Mouse (Mus musculus) spleen, adult 2 months (tissue): Measurements from ENCODE around the gene Gm10644. TPM values are rescaled to one million over a fixed set of nuclear protein-coding genes. Genes with fewer than 3 reads are reported as not detected.
"Not testable (repeated sequence)": the region's sequence is repeated elsewhere in the genome, so short reads cannot be mapped to it uniquely, and the experiment has no call there.

ENCODE experiments used
- DNase-seq, 2 experiments: peaks; one replicate each; pipeline versions ENCODE4 v3.0.0 to v3.0.0-alpha.2; 2012 to 2021; ENCODE audit warnings: low spot score in 2 of 2, low read depth in 1 of 2
- H3K27ac ChIP-seq: fragments of 200-500 bp; 2 replicates; pipeline ENCODE4 v1.5.1; 2012; ENCODE audit warnings: low read length, inconsistent platforms; ENCODE audit not compliant: insufficient read depth
- H3K27me3 ChIP-seq: fragments of 200-500 bp; 2 replicates; pipeline ENCODE4 v1.6.1; 2012; ENCODE audit warnings: mild to moderate bottlenecking, moderate library complexity, low read length, inconsistent platforms; ENCODE audit not compliant: control insufficient read depth, insufficient read depth
- H3K36me3 ChIP-seq: fragments of 200-500 bp; 2 replicates; pipeline ENCODE4 v1.6.1; 2012; ENCODE audit warnings: mild to moderate bottlenecking, low read length, inconsistent platforms; ENCODE audit not compliant: control insufficient read depth, insufficient read depth
- H3K4me1 ChIP-seq: fragments of 200-500 bp; 2 replicates; pipeline ENCODE4 v1.6.1; 2011; ENCODE audit warnings: inconsistent platforms; ENCODE audit not compliant: control insufficient read depth, insufficient read depth, insufficient read length
- H3K4me3 ChIP-seq: fragments of 200-500 bp; 2 replicates; pipeline ENCODE4 v1.5.1; 2011; ENCODE audit warnings: mild to moderate bottlenecking, inconsistent platforms; ENCODE audit not compliant: insufficient read depth, insufficient read length; ENCODE audit errors: extremely low read depth
- CTCF ChIP-seq: fragments of 200-500 bp; IDR thresholded peaks from 2 replicates; pipeline ENCODE4 v1.5.1; 2011; ENCODE audit warnings: mild to moderate bottlenecking, inconsistent platforms; ENCODE audit not compliant: insufficient read depth, insufficient read length, insufficient replicate concordance; ENCODE audit errors: extremely low read depth
- POLR2A ChIP-seq: fragments of 200-500 bp; IDR thresholded peaks from 2 replicates; pipeline ENCODE4 v1.6.1; 2011; ENCODE audit warnings: low read depth, low read length, inconsistent platforms
- WGBS: fragments of 180-500 bp; shearing (Covaris S2); methylation state at CpG from one replicate; pipeline ENCODE4 v1.1.7; 2018; 5-methylcytosine and 5-hydroxymethylcytosine counted together
- polyA plus RNA-seq: library from polyadenylated mRNA; depleted of rRNA; stranded (reverse); fragments of >200 nt; gene quantifications from 2 replicates; pipeline ENCODE4 v1.2.3, GENCODE M21; 2012

Gm10644 gene
- polyA plus RNA-seq, 1 experiment = 1.3 TPM

DNA sequence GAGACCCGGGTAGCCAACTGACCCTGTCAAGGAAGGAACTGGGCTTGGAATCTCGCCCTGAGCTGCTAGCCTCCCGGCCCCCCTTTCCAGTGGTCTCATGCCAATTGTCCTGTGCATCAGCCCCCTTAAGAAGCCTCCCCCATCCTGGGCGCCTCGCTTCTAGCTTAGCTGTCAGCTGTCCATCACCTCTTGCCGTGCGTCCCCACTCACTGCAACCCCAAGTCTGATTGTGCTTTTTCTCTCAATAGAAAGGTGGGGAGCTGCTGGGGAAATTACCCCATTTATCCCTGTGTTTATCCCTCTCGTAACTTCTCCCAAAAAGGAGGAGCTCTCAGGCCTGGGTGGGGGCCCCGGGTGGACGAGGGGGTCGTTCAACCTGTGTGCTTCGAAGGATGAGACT, 41.0 kb upstream of the Gm10644 start:
- DNase-seq = no peak
- TF ChIP-seq POLR2A (no peak), CTCF (no peak)
- H3K4me3 ChIP-seq = no peak overlapping the region
- 0 out of 2 replicates have a peak, but pooled peaks cover 1% of the 10 kb centered on the region for H3K27me3 ChIP-seq
- H3K4me1 ChIP-seq = peaks cover 5% of the 10 kb centered on the region; the same call in 1 of the 2 replicates
- H3K27ac ChIP-seq = peak overlapping the region; percentile 91; the same call in 1 of the 2 replicates
- 52% methylated on average over 12 of the region's 12 CpGs for WGBS
- H3K36me3 ChIP-seq = peaks cover 8% of the 10 kb centered on the region

DNA sequence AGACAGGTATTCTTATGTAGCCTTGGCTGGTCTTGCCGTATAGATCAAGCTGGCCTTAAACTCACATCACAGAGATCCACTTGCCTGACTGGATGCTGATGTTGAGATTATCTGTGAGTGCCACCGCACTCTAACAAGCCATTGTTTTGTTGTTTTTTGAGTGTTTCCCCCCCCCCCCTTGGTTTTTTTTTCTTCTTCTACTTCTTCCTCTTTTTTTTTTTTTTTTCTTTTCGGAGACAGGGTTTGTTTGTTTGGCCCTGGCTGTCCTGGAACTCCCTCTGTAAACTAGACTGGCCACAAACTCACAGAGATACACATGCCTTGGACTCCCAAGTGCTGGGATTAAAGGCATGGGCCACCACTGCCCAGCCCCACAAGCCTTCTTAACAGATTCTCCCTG, 39.0 kb upstream of the Gm10644 start:
- WGBS = 44% methylated on average over 3 of the region's 3 CpGs
- Histone ChIP-seq H3K36me3 (peaks cover 6% of the 10 kb centered on the region), H3K27me3 (0 out of 2 replicates have a peak, but pooled peaks cover 1% of the 10 kb centered on the region), H3K4me3 (no peak overlapping the region), H3K27ac (no peak overlapping the region), H3K4me1 (peaks cover 4% of the 10 kb centered on the region; the same call in 1 of the 2 replicates)
- no peak for TF ChIP-seq POLR2A
- no peak for TF ChIP-seq CTCF
- DNase-seq = no peak

DNA sequence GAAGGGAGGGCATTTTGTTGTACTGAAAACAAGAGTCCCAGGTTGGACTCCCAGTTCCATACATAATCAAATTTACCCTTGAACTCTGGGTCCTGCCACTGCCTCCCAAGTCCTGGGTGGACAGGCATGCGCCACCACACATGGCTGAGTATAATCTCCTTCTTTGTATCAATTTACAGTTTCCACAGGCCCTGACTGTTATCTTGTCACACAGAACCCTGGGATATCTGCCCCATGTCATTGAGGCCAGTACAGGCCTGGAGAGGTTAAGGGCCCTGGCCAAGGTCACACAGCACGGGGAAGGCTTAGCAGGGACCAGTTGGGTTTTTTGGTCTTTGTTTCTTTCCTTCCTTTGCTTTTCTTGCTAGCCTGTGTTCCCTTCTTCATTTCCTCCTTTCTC, 37.5 kb upstream of the Gm10644 start:
- DNase-seq = no peak
- no peaks in the 10 kb centered on the region; the same call in 1 of the 2 replicates for H3K4me1 ChIP-seq
- no peaks in the 10 kb centered on the region for H3K27me3 ChIP-seq

DNA sequence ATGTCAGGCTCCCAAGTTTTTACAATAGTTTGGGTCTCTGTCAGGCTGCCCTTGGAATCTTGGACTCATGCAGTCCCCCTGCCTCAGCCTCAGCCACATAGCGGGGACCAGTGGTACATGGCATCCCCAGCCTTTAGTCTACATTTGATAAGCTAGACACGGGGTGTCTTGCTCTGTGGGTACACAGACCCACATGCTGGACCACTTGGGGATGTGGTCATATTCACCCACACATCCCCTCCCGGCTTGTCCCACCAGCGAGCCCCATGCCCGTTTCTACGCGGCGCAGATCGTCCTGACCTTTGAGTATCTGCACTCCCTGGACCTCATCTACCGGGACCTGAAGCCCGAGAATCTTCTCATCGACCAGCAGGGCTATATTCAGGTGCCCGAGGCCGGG, 35.2 kb upstream of the Gm10644 start:
- peaks cover 21% of the 10 kb centered on the region for H3K36me3 ChIP-seq
- H3K4me3 ChIP-seq = no peak overlapping the region
- DNase-seq = no peak
- H3K27ac ChIP-seq = no peak overlapping the region
- WGBS = 94% methylated on average over 14 of the region's 14 CpGs
- H3K27me3 ChIP-seq = no peaks in the 10 kb centered on the region
- no peaks in the 10 kb centered on the region; the same call in 1 of the 2 replicates for H3K4me1 ChIP-seq
- TF ChIP-seq POLR2A = no peak
- TF ChIP-seq CTCF = no peak

More for the DNA sequence above, 37.5 kb upstream of the Gm10644 start:
- WGBS = 79% methylated on average over 2 of the region's 2 CpGs
- H3K4me3 ChIP-seq = no peak overlapping the region
- no peak for TF ChIP-seq POLR2A
- no peak for TF ChIP-seq CTCF
- H3K36me3 ChIP-seq = peaks cover 6% of the 10 kb centered on the region
- no peak overlapping the region for H3K27ac ChIP-seq

DNA sequence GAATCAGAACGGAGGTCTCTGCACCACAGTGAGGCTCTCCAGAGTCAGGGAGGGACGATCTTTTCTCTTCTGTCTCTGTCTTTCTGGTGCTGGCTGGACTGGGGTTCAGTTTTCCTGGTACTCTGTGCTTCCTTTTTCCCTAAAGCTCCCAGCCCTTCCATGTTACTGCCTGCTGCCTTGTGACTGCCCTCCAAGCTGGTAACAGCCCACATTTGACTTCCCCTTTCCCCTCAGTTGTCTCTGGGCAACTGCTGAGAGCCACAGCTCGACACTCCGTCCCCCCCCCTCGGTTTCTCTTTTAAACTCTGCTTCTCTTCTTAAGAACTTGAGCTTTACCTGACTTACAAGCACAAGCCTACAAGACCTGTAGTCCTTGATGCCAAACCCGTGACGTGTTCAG, 34.2 kb upstream of the Gm10644 start:
- no peak overlapping the region for H3K27ac ChIP-seq
- TF ChIP-seq CTCF (no peak), POLR2A (no peak)
- H3K27me3 ChIP-seq = no peaks in the 10 kb centered on the region
- peaks cover 21% of the 10 kb centered on the region for H3K36me3 ChIP-seq
- H3K4me1 ChIP-seq = no peaks in the 10 kb centered on the region; the same call in 1 of the 2 replicates
- DNase-seq = no peak
- no peak overlapping the region for H3K4me3 ChIP-seq
- 43% methylated on average over 7 of the region's 7 CpGs for WGBS

DNA sequence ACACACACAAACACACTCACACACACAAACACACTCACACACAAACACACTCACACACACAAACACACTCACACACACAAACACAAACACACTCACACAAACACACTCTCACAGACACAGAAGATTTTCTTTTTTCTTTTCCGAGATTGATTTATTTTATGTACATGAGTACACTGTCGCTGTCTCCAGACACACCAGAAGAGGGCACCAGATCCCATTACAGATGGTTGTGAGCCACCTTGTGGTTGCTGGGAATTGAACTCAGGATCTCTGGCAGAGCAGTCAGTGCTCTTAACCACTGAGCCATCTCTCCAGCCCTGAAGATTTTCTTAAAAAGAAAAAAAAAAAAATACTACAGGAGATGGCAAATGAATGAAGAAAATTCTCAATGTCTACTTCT, 28.2 kb upstream of the Gm10644 start:
- H3K27ac ChIP-seq, H3K4me1 ChIP-seq, DNase-seq, H3K4me3 ChIP-seq, H3K27me3 ChIP-seq: not testable (repeated sequence)
- peaks cover 24% of the 10 kb centered on the region for H3K36me3 ChIP-seq
- 96% methylated on average over 2 of the region's 2 CpGs for WGBS

DNA sequence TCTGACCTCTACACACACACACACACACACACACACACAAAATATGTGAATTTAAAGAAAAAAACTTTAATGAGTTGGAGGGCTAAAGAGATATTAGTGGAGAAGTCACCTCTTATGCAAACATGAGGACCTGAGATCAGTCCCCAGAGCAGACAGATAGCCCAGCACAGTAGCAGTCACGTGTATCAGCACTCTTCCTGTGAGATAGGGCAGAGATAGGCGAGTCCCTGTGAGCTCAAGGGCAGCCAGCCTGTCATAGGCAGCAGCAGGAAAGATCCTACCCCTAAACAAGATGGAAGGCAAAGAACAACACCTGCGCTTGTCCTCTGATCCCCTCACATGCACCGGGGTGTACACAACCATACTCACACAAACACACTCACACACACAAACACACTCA, 27.4 kb upstream of the Gm10644 start:
- WGBS = 82% methylated on average over 4 of the region's 4 CpGs
- H3K4me1 ChIP-seq = peaks cover 1% of the 10 kb centered on the region; the same call in 1 of the 2 replicates
- H3K27me3 ChIP-seq = no peaks in the 10 kb centered on the region
- no peak overlapping the region for H3K27ac ChIP-seq
- H3K4me3 ChIP-seq = no peak overlapping the region
- H3K36me3 ChIP-seq = peaks cover 24% of the 10 kb centered on the region
- TF ChIP-seq POLR2A (no peak), CTCF (no peak)
- DNase-seq = no peak

DNA sequence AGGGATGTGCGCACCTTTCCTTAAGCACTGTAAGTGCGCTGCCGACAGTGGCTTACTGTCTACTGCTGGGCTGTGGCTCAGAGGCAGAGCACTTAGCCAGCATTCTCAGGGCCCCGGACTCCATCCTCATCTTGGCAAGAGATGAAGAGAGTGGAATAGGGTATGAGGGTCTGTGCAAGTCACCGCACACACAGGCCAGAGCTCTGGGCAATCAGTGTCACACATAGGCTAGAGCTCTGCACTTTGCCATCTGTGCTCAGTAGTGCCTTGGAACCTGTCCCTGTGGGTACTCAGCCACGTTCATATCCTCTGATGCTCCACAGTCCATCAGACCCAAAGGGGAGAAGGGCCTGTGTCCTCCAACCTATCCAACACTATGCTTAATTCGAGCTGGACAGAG, 26.5 kb upstream of the Gm10644 start:
- no peak for DNase-seq
- Histone ChIP-seq H3K4me3 (no peak overlapping the region), H3K27ac (no peak overlapping the region), H3K4me1 (peaks cover 7% of the 10 kb centered on the region; the same call in 1 of the 2 replicates), H3K36me3 (peaks cover 18% of the 10 kb centered on the region), H3K27me3 (no peaks in the 10 kb centered on the region)
- 96% methylated on average over 7 of the region's 7 CpGs for WGBS
- TF ChIP-seq POLR2A (no peak), CTCF (no peak)
